Mouse (Mus musculus): ENCODE data around the gene Foxo3.

GRCm38 (mm10) chr10:42248156-42248555 is 28.4 kb downstream of the Foxo3 start:
- TF ChIP-seq EP300 (IDR thresholded peaks at IDR 0.05), result peak; percentile 97
- no peak for TF ChIP-seq CTCF (IDR thresholded peaks at IDR 0.05)

Measured in lung, postnatal 0 days (tissue).